Mouse (Mus musculus): ENCODE measurements around the gene Araf.
"Not testable (repeated sequence)": the region's sequence is repeated elsewhere in the genome, so short reads cannot be mapped to it uniquely, and the experiment has no call there.

The Araf gene

GRCm38 (mm10) chrX:20797681-20798080 lies at the start of gene Araf:
Gene Araf, plus strand, starts transcription at chrX:20797814.
- DNase-seq (ENCODE audit: low read depth, low spot score): no peak
- H3K36me3 ChIP-seq (ENCODE audit: control insufficient read depth, insufficient read depth, low read length, poor library complexity, severe bottlenecking): no peaks in the 10 kb centered on the region
- no peaks in the 10 kb centered on the region for H3K27me3 ChIP-seq (ENCODE audit: control insufficient read depth, insufficient read depth, low read length, poor library complexity, severe bottlenecking)

- H3K36me3 ChIP-seq (ENCODE audit: control insufficient read depth, insufficient read depth, low read length, poor library complexity, severe bottlenecking): no peaks in the 10 kb centered on the region
- H3K27me3 ChIP-seq (ENCODE audit: control insufficient read depth, insufficient read depth, low read length, poor library complexity, severe bottlenecking): no peaks in the 10 kb centered on the region
- DNase-seq (ENCODE audit: low read depth, low spot score): no peak
Measured at GRCm38 (mm10) chrX:20748829-20749228, 48.8 kb upstream of the Araf start.

- Histone ChIP-seq H3K36me3 (ENCODE audit: control insufficient read depth, insufficient read depth, low read length, poor library complexity, severe bottlenecking) (no peaks in the 10 kb centered on the region), H3K27me3 (ENCODE audit: control insufficient read depth, insufficient read depth, low read length, poor library complexity, severe bottlenecking) (no peaks in the 10 kb centered on the region)
- DNase-seq (ENCODE audit: low read depth, low spot score): no peak
Measured at GRCm38 (mm10) chrX:20761201-20761600, 36.4 kb upstream of the Araf start.

DNA sequence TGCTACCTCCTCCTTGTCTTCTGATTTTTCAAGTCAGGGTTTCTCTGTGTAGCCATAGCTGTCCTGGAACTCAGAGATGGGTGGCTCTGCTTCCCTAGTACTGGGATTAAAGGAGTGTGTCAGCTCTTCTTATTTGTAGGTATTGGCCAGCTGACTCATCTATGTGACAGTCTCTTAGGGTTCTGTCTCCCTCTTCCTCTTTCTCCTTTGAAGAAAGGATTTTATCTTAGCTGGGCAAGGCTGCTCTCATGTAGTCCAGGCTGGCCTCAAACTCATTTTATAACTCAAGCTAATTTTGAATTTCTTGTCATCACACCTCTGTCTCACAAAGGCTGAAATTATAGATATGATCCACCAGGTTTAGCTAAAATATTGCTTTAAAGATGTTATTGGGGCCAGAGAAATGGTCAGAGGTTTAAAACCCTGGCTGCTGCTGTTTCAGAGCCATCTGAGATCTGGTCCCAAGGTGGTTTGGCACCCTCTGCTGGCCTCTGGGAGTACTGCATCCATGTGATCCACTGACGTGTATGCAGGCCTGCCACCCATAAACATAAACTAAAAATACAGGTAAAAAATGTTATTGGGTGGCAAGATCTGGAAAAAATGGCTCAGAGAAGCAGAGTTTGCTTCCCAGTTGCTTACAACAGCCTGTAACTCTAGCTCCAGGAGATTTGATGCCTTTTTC lies 26.8 kb upstream of the Araf start:
- no peaks in the 10 kb centered on the region for H3K36me3 ChIP-seq (ENCODE audit: control insufficient read depth, insufficient read depth, low read length, poor library complexity, severe bottlenecking)
- H3K27me3 ChIP-seq (ENCODE audit: control insufficient read depth, insufficient read depth, low read length, poor library complexity, severe bottlenecking): no peaks in the 10 kb centered on the region
- peak; percentile 89 for DNase-seq (ENCODE audit: low read depth, low spot score)

DNA sequence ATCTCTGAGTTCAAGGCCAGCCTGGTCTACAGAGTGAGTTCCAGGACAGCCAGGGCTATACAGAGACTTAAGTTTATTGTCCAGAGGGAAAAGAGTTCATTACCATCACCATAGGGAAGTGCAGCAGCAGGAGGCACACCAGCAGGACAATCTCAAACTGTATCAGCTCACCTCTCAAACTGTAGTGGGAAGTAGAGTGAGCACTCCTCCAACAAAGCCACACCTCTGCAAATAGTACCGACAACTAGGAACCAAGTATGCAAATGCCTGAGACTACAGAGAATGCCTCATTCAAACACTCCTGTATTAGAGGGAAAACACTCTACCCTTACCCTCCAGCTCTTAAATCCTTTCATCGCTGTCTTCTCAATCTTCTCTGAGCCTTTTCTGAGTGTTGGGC lies 25.9 kb upstream of the Araf start:
- Histone ChIP-seq H3K36me3 (ENCODE audit: control insufficient read depth, insufficient read depth, low read length, poor library complexity, severe bottlenecking) (no peaks in the 10 kb centered on the region), H3K27me3 (ENCODE audit: control insufficient read depth, insufficient read depth, low read length, poor library complexity, severe bottlenecking) (no peaks in the 10 kb centered on the region)
- DNase-seq (ENCODE audit: low read depth, low spot score): no peak

- Histone ChIP-seq H3K36me3 (ENCODE audit: control insufficient read depth, insufficient read depth, low read length, poor library complexity, severe bottlenecking) (no peaks in the 10 kb centered on the region), H3K27me3 (ENCODE audit: control insufficient read depth, insufficient read depth, low read length, poor library complexity, severe bottlenecking) (no peaks in the 10 kb centered on the region)
- DNase-seq (ENCODE audit: low read depth, low spot score): no peak
Measured at GRCm38 (mm10) chrX:20775271-20776016, 22.2 kb upstream of the Araf start.

GRCm38 (mm10) chrX:20777619-20778018 lies 20.0 kb upstream of the Araf start:
- no peaks in the 10 kb centered on the region for H3K36me3 ChIP-seq (ENCODE audit: control insufficient read depth, insufficient read depth, low read length, poor library complexity, severe bottlenecking)
- DNase-seq (ENCODE audit: low read depth, low spot score): no peak
- no peaks in the 10 kb centered on the region for H3K27me3 ChIP-seq (ENCODE audit: control insufficient read depth, insufficient read depth, low read length, poor library complexity, severe bottlenecking)

GRCm38 (mm10) chrX:20787309-20787708 lies 10.3 kb upstream of the Araf start:
- Histone ChIP-seq H3K27me3 (ENCODE audit: control insufficient read depth, insufficient read depth, low read length, poor library complexity, severe bottlenecking) (no peaks in the 10 kb centered on the region), H3K36me3 (ENCODE audit: control insufficient read depth, insufficient read depth, low read length, poor library complexity, severe bottlenecking) (no peaks in the 10 kb centered on the region)
- DNase-seq (ENCODE audit: low read depth, low spot score): no peak

GRCm38 (mm10) chrX:20792417-20792816 lies 5.2 kb upstream of the Araf start:
- no peak for DNase-seq (ENCODE audit: low read depth, low spot score)
- H3K27me3 ChIP-seq (ENCODE audit: control insufficient read depth, insufficient read depth, low read length, poor library complexity, severe bottlenecking): no peaks in the 10 kb centered on the region

GRCm38 (mm10) chrX:20793230-20793629 lies 4.4 kb upstream of the Araf start:
- Histone ChIP-seq H3K36me3 (ENCODE audit: control insufficient read depth, insufficient read depth, low read length, poor library complexity, severe bottlenecking) (no peaks in the 10 kb centered on the region), H3K27me3 (ENCODE audit: control insufficient read depth, insufficient read depth, low read length, poor library complexity, severe bottlenecking) (no peaks in the 10 kb centered on the region)
- no peak for DNase-seq (ENCODE audit: low read depth, low spot score)

More at GRCm38 (mm10) chrX:20792417-20792816, 5.2 kb upstream of the Araf start:
- no peaks in the 10 kb centered on the region for H3K36me3 ChIP-seq (ENCODE audit: control insufficient read depth, insufficient read depth, low read length, poor library complexity, severe bottlenecking)

- Histone ChIP-seq H3K27me3 (ENCODE audit: control insufficient read depth, insufficient read depth, low read length, poor library complexity, severe bottlenecking) (no peaks in the 10 kb centered on the region), H3K36me3 (ENCODE audit: control insufficient read depth, insufficient read depth, low read length, poor library complexity, severe bottlenecking) (no peaks in the 10 kb centered on the region)
- DNase-seq (ENCODE audit: low read depth, low spot score): no peak
Measured at GRCm38 (mm10) chrX:20794229-20794628, 3.4 kb upstream of the Araf start.

GRCm38 (mm10) chrX:20798141-20798796 lies 655 bp downstream of the Araf start:
- no peaks in the 10 kb centered on the region for H3K27me3 ChIP-seq (ENCODE audit: control insufficient read depth, insufficient read depth, low read length, poor library complexity, severe bottlenecking)
- H3K36me3 ChIP-seq (ENCODE audit: control insufficient read depth, insufficient read depth, low read length, poor library complexity, severe bottlenecking): no peaks in the 10 kb centered on the region
- peak; percentile 85 for DNase-seq (ENCODE audit: low read depth, low spot score)

- DNase-seq (ENCODE audit: low read depth, low spot score): no peak
- Histone ChIP-seq H3K27me3 (ENCODE audit: control insufficient read depth, insufficient read depth, low read length, poor library complexity, severe bottlenecking) (no peaks in the 10 kb centered on the region), H3K36me3 (ENCODE audit: control insufficient read depth, insufficient read depth, low read length, poor library complexity, severe bottlenecking) (no peaks in the 10 kb centered on the region)
Measured at GRCm38 (mm10) chrX:20798797-20799147, 1.2 kb downstream of the Araf start.

- H3K36me3 ChIP-seq (ENCODE audit: control insufficient read depth, insufficient read depth, low read length, poor library complexity, severe bottlenecking): no peaks in the 10 kb centered on the region
- no peaks in the 10 kb centered on the region for H3K27me3 ChIP-seq (ENCODE audit: control insufficient read depth, insufficient read depth, low read length, poor library complexity, severe bottlenecking)
- no peak for DNase-seq (ENCODE audit: low read depth, low spot score)
Measured at GRCm38 (mm10) chrX:20801456-20801855, 3.8 kb downstream of the Araf start.

DNA sequence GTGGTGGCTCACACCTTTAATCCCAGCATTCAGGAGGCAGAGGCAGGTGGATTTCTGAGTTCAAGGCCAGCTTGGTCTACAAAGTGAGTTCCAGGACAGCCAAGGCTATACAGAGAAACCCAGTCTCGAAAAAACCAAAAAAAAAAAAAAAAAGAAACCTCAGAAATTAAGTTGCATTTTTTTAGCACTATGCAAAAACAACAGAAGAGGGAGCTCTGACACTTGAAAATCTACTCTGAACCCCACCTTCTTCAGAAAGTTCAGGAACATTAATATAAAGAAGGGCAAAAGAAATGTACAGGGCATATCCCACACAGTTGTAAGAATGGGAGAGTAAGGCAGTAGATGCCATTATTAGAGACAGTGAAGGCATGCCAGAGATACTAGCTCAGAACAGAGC lies 6.7 kb downstream of the Araf start:
- DNase-seq (ENCODE audit: low read depth, low spot score): peak; percentile 42
- not testable (repeated sequence) for H3K36me3 ChIP-seq (ENCODE audit: control insufficient read depth, insufficient read depth, low read length, poor library complexity, severe bottlenecking); H3K27me3 ChIP-seq (ENCODE audit: control insufficient read depth, insufficient read depth, low read length, poor library complexity, severe bottlenecking)
